Mouse (Mus musculus): ENCODE results near the gene Vwa1. TPM values are rescaled to one million over a fixed set of nuclear protein-coding genes. Genes with fewer than 3 reads are reported as not detected.

Vwa1 gene
- polyA plus RNA-seq, 1 experiment from 2014 or later = 27.6 TPM

DNA sequence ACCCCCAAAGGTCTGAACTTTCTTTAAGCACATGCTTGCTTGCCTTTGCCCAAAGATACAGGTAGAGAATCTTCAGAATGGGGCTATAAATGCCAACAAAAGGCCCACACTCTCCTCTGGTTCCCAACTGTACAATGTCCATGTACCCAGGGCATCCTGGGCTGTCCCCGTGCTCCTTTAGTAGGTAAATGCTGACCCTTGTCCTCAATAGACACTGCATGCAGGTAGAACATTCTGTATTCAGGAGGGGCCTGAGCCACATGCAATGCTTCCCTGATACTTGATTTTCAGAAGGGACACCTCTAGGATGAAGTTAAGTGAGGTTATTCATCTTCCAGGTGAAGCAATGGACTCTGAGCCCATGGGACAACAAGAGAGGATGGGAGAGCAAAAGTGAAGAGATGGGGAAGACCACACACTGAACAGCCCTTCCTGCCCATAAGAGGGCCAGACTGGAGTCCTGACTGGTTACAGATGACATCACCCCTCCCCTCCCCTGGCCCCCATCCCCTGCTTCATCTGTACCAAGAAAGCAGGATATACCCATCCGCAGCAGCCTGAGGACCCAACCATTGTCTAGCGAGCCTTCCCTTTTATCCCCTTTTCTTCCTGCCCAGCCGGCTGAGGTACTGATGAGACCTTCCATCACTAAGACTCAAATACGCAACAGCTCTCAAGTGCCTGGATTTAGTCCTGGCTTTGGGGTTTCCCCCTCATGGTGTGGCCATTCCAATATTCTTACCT is 991 bp downstream of the Vwa1 start:
- peaks cover 5% of the 10 kb centered on the region for H3K27me3 ChIP-seq (ENCODE audit: control insufficient read depth, insufficient read depth, low read length)
- H3K4me2 ChIP-seq (replicated peaks) = peak overlapping the region; percentile 77
- no peaks in the 10 kb centered on the region for H3K9me3 ChIP-seq (ENCODE audit: control insufficient read depth, low read length)
- no peaks in the 10 kb centered on the region for H3K36me3 ChIP-seq (replicated peaks; ENCODE audit: control insufficient read depth, insufficient read depth)
- H3K4me1 ChIP-seq (replicated peaks; ENCODE audit: control insufficient read depth, insufficient read depth, low read length) = peaks cover 26% of the 10 kb centered on the region
- no peak overlapping the region for H3K27ac ChIP-seq
- peak overlapping the region; percentile 53; the same call in 1 of the 2 replicates for H3K9ac ChIP-seq
- peak overlapping the region; percentile 40 for H3K4me3 ChIP-seq (replicated peaks; ENCODE audit: low read length)
- DNase-seq (ENCODE audit: low spot score) (no peak), ATAC-seq (ENCODE audit: low FRiP score) (no peak)
- WGBS = 41% methylated on average over 5 of the region's 5 CpGs

- Histone ChIP-seq H3K4me3 (replicated peaks; ENCODE audit: low read length) (no peak overlapping the region), H3K27ac (no peak overlapping the region), H3K4me1 (replicated peaks; ENCODE audit: control insufficient read depth, insufficient read depth, low read length) (peaks cover 26% of the 10 kb centered on the region), H3K4me2 (replicated peaks) (peak overlapping the region; percentile 77), H3K9me3 (ENCODE audit: control insufficient read depth, low read length) (no peaks in the 10 kb centered on the region), H3K27me3 (ENCODE audit: control insufficient read depth, insufficient read depth, low read length) (peaks cover 5% of the 10 kb centered on the region), H3K36me3 (replicated peaks; ENCODE audit: control insufficient read depth, insufficient read depth) (no peaks in the 10 kb centered on the region), H3K9ac (no peak overlapping the region)
- DNase-seq (ENCODE audit: low spot score) (no peak), ATAC-seq (ENCODE audit: low FRiP score) (no peak)
- WGBS = 90% methylated on average over 13 of the region's 13 CpGs
Measured at GRCm38 (mm10) chr4:155772786-155773185, 1.7 kb downstream of the Vwa1 start.

GRCm38 (mm10) chr4:155771706-155772105 is 2.8 kb downstream of the Vwa1 start:
- Histone ChIP-seq H3K4me3 (replicated peaks; ENCODE audit: low read length) (no peak overlapping the region), H3K4me2 (replicated peaks) (no peak overlapping the region), H3K9me3 (ENCODE audit: control insufficient read depth, low read length) (no peaks in the 10 kb centered on the region), H3K27me3 (ENCODE audit: control insufficient read depth, insufficient read depth, low read length) (peaks cover 5% of the 10 kb centered on the region), H3K4me1 (replicated peaks; ENCODE audit: control insufficient read depth, insufficient read depth, low read length) (peaks cover 26% of the 10 kb centered on the region), H3K36me3 (replicated peaks; ENCODE audit: control insufficient read depth, insufficient read depth) (no peaks in the 10 kb centered on the region), H3K27ac (no peak overlapping the region), H3K9ac (no peak overlapping the region)
- no peak for DNase-seq (ENCODE audit: low spot score)
- WGBS = 78% methylated on average over 2 of the region's 2 CpGs
- ATAC-seq (ENCODE audit: low FRiP score) = no peak

GRCm38 (mm10) chr4:155770626-155771025 is 3.9 kb downstream of the Vwa1 start:
- ATAC-seq (ENCODE audit: low FRiP score) = 0 out of 2 replicates have a peak, but pooled peaks have one; percentile 9
- Histone ChIP-seq H3K27me3 (ENCODE audit: control insufficient read depth, insufficient read depth, low read length) (peaks cover 5% of the 10 kb centered on the region), H3K36me3 (replicated peaks; ENCODE audit: control insufficient read depth, insufficient read depth) (no peaks in the 10 kb centered on the region), H3K9ac (peak overlapping the region; percentile 80), H3K4me2 (replicated peaks) (peak overlapping the region; percentile 63), H3K9me3 (ENCODE audit: control insufficient read depth, low read length) (no peaks in the 10 kb centered on the region), H3K27ac (no peak overlapping the region), H3K4me1 (replicated peaks; ENCODE audit: control insufficient read depth, insufficient read depth, low read length) (peaks cover 26% of the 10 kb centered on the region), H3K4me3 (replicated peaks; ENCODE audit: low read length) (peak overlapping the region; percentile 45)
- DNase-seq (ENCODE audit: low spot score) = no peak
- 47% methylated on average over 24 of the region's 24 CpGs for WGBS

DNA sequence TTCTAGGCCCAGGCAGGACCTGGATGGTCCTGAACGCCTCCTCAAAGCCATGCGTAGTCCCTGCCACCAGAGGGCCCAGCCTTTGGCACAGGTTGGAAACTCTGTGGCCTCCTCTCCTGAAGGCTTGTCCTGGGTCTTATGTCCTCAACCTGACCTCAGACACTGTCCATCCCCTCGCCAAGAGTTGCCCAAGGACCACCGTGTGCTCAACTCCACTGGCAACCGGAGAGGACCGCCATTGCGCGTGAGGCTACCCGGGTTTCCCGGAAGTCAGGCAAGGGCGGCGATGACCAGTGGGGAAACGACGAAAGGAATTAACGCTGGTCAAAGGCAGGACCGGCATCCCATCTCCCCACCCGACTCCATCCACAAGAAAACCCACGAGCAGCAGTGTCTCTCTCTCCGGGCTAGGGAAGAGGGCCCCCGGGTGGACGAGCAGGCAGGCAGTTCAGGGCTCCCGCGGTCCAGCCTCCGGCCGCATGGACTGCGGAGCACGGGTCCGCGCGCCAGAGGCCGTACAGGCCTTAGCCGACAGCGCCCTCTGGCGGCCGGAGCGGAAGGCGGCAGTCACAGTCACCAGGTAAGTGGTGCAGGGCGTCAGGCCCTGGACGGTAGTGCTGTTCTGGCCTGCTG is 4.5 kb downstream of the Vwa1 start:
- H3K9ac ChIP-seq = peak overlapping the region; percentile 80
- peaks cover 21% of the 10 kb centered on the region for H3K4me1 ChIP-seq (replicated peaks; ENCODE audit: control insufficient read depth, insufficient read depth, low read length)
- no peaks in the 10 kb centered on the region for H3K9me3 ChIP-seq (ENCODE audit: control insufficient read depth, low read length)
- H3K36me3 ChIP-seq (replicated peaks; ENCODE audit: control insufficient read depth, insufficient read depth) = no peaks in the 10 kb centered on the region
- 0% methylated on average over 39 of the region's 39 CpGs for WGBS
- DNase-seq (ENCODE audit: low spot score) (peak; percentile 90), ATAC-seq (ENCODE audit: low FRiP score) (peak; percentile 78)
- 0 out of 2 replicates have a peak overlapping the region, but pooled peaks have one; percentile 56 for H3K27ac ChIP-seq
- peak overlapping the region; percentile 45 for H3K4me3 ChIP-seq (replicated peaks; ENCODE audit: low read length)
- H3K4me2 ChIP-seq (replicated peaks) = peak overlapping the region; percentile 63
- peaks cover 5% of the 10 kb centered on the region for H3K27me3 ChIP-seq (ENCODE audit: control insufficient read depth, insufficient read depth, low read length)

DNA sequence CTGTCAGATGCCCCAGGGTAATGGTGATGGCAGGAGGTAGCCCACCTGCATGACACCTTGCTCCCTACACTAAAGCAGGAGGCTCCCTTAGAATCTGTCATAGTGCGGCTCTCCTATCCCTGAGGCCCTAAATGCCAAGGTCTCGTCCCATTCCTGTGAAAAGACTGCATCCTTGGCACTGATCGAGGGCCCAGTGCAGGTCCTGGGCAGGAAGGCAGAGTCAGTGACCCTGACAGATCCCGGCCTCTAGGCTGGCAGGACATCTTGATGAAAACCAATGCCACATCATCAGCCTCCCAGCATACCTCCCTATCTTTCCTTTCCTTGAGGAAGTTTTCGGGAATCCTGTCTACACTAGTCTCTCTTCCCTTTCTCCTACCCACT is 5.0 kb downstream of the Vwa1 start:
- Histone ChIP-seq H3K27ac (no peak overlapping the region), H3K4me2 (replicated peaks) (peak overlapping the region; percentile 63), H3K4me1 (replicated peaks; ENCODE audit: control insufficient read depth, insufficient read depth, low read length) (peaks cover 16% of the 10 kb centered on the region), H3K27me3 (ENCODE audit: control insufficient read depth, insufficient read depth, low read length) (peaks cover 5% of the 10 kb centered on the region), H3K9me3 (ENCODE audit: control insufficient read depth, low read length) (no peaks in the 10 kb centered on the region), H3K36me3 (replicated peaks; ENCODE audit: control insufficient read depth, insufficient read depth) (no peaks in the 10 kb centered on the region), H3K4me3 (replicated peaks; ENCODE audit: low read length) (peak overlapping the region; percentile 45), H3K9ac (peak overlapping the region; percentile 80)
- ATAC-seq (ENCODE audit: low FRiP score) (no peak), DNase-seq (ENCODE audit: low spot score) (no peak)
- 69% methylated on average over 5 of the region's 5 CpGs for WGBS

GRCm38 (mm10) chr4:155762357-155762756 is 12.1 kb downstream of the Vwa1 start:
- peak overlapping the region; percentile 7; the same call in 1 of the 2 replicates for H3K4me2 ChIP-seq (replicated peaks)
- no peak for ATAC-seq (ENCODE audit: low FRiP score)

GRCm38 (mm10) chr4:155761356-155762099 is 13.0 kb downstream of the Vwa1 start:
- Histone ChIP-seq H3K9me3 (ENCODE audit: control insufficient read depth, low read length) (no peaks in the 10 kb centered on the region), H3K4me2 (replicated peaks) (peak overlapping the region; percentile 96), H3K27ac (peak overlapping the region; percentile 14; the same call in 1 of the 2 replicates), H3K4me3 (replicated peaks; ENCODE audit: low read length) (peak overlapping the region; percentile 70), H3K27me3 (ENCODE audit: control insufficient read depth, insufficient read depth, low read length) (no peaks in the 10 kb centered on the region), H3K4me1 (replicated peaks; ENCODE audit: control insufficient read depth, insufficient read depth, low read length) (peaks cover 16% of the 10 kb centered on the region), H3K36me3 (replicated peaks; ENCODE audit: control insufficient read depth, insufficient read depth) (peaks cover 15% of the 10 kb centered on the region), H3K9ac (peak overlapping the region; percentile 69)
- ATAC-seq (ENCODE audit: low FRiP score) (no peak), DNase-seq (ENCODE audit: low spot score) (no peak)
- 3% methylated on average over 28 of the region's 28 CpGs for WGBS

More at GRCm38 (mm10) chr4:155762357-155762756, 12.1 kb downstream of the Vwa1 start:
- Histone ChIP-seq H3K27ac (no peak overlapping the region), H3K27me3 (ENCODE audit: control insufficient read depth, insufficient read depth, low read length) (no peaks in the 10 kb centered on the region), H3K9ac (no peak overlapping the region), H3K36me3 (replicated peaks; ENCODE audit: control insufficient read depth, insufficient read depth) (peaks cover 7% of the 10 kb centered on the region; the same call in 1 of the 2 replicates), H3K9me3 (ENCODE audit: control insufficient read depth, low read length) (no peaks in the 10 kb centered on the region), H3K4me1 (replicated peaks; ENCODE audit: control insufficient read depth, insufficient read depth, low read length) (peaks cover 16% of the 10 kb centered on the region), H3K4me3 (replicated peaks; ENCODE audit: low read length) (no peak overlapping the region)
- no peak for DNase-seq (ENCODE audit: low spot score)
- 91% methylated on average over 3 of the region's 3 CpGs for WGBS

Data from hindbrain, embryonic 14.5 days (tissue).